In the genomic region with DNA sequence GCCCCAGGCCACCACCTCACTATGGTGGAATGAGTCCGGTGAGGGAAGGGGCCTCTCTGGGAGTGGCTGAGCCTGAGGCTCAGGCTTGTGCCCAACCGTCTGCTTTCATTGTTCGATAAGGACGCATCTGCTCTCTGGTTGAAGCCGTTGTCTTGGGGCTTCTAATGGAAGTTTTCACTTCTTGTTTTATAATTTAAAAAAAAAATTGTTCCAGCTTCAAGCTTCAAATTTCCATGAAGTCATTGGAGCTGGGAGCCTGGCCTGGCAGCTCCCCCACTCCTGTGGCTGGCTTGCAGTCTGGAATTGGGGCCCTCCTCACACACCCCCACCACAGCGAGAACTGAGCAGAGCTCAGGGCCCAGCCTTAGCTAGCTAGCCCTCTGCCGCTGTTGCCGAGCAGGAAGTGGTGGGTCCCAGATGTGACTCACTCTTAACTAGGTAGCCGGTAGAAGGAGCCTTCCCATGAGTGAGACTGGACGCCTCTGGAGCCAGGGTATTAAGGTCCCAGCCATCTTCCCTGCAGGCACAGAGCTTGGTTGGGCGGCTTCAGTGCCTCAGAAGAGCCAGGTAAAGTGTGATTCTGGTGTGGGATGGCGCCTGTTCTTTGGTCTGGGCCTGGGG, we compare ENCODE assay signal across 8 mouse cellular contexts. TPM values are rescaled to one million over a fixed set of nuclear protein-coding genes. Genes with fewer than 3 reads are reported as not detected.
DNase-seq lines count a peak whose midpoint lies in the region; ATAC-seq lines count a peak whose summit lies in the region.

No protein-coding gene starts in this region.

- H3K9me3 ChIP-seq in forebrain, embryonic 16.5 days (ENCODE audit: control insufficient read depth, low read length): no peaks in the 10 kb centered on the region

- no peak overlapping the region for H3K4me3 ChIP-seq in brown adipose tissue, adult 24 weeks (ENCODE audit: insufficient read depth, low read depth, low read length)
- H3K4me3 ChIP-seq in forebrain, embryonic 16.5 days (replicated peaks; ENCODE audit: low read length): no peak overlapping the region

- H3K27me3 ChIP-seq in forebrain, embryonic 16.5 days (replicated peaks; ENCODE audit: control insufficient read depth, insufficient read depth, low read length): no peaks in the 10 kb centered on the region

- WGBS in forebrain, embryonic 16.5 days: 73% methylated on average over 12 of the region's 12 CpGs

- peak; percentile 97 for DNase-seq in heart, adult 11 months
- no peak for DNase-seq in heart, postnatal 25 days (ENCODE audit: low spot score)
- peak; percentile 84 for DNase-seq in induced T-regulatory cell, adult 2 months (ENCODE audit: low read depth)
- peak; percentile 71 to 75 for DNase-seq in natural killer cell, adult 2 months (ENCODE audit: low spot score in 2 of 2)
- no peak for DNase-seq in Muller cell, postnatal 12 days (ENCODE audit: inconsistent ontology term)
- DNase-seq in cerebellum, adult 8-10 months: no peak

- peak overlapping the region; percentile 58 for H3K27ac ChIP-seq in brown adipose tissue, adult 24 weeks (replicated peaks; ENCODE audit: low read depth, low read length)
- no peak overlapping the region for H3K27ac ChIP-seq in forebrain, embryonic 16.5 days (ENCODE audit: low read length)

- intact Hi-C loops in heart, postnatal 25 days (cut with DNase I): no loop called here

- no peak overlapping the region for H3K9ac ChIP-seq in forebrain, embryonic 16.5 days (replicated peaks; ENCODE audit: low read depth, low read length)

- peaks cover 3% of the 10 kb centered on the region; the same call in 1 of the 2 replicates for H3K4me1 ChIP-seq in brown adipose tissue, adult 24 weeks (ENCODE audit: control insufficient read depth, insufficient read depth, insufficient read length, low read length)
- H3K4me1 ChIP-seq in forebrain, embryonic 16.5 days (replicated peaks; ENCODE audit: control insufficient read depth, insufficient read depth, low read length): no peaks in the 10 kb centered on the region

- no peak for ATAC-seq in forebrain, embryonic 16.5 days

- H3K36me3 ChIP-seq in forebrain, embryonic 16.5 days (ENCODE audit: control insufficient read depth, insufficient read depth): no peaks in the 10 kb centered on the region

- H3K4me2 ChIP-seq in forebrain, embryonic 16.5 days (ENCODE audit: low read length): no peak overlapping the region

RNA-seq across cellular contexts. Expression of a gene that starts 16.5 kb away (rescaled TPM):
- total RNA-seq in heart, postnatal 25 days (2021): 1 to 10 TPM; 7.0 to 8.8 TPM
- polyA plus RNA-seq in brown adipose tissue, adult 24 weeks (2012; ENCODE audit: insufficient read depth, insufficient read length, missing spikeins): 1.6 and 1.7 TPM in 2 replicates
- 2.1 TPM in 2 replicates for polyA plus RNA-seq in forebrain, embryonic 16.5 days (2015; fragmentation: Nextera tagmentation; extraction: Ambion mirVana)

Comparison
In these comparisons a context has a peak if more than half of its experiments do, and no peak if none do; other contexts are left out.
1. DNase-seq: peak in heart, adult 11 months (single experiment), induced T-regulatory cell, adult 2 months (single experiment) and natural killer cell, adult 2 months (2 of 2); none in heart, postnatal 25 days (single experiment), Muller cell, postnatal 12 days (single experiment) and cerebellum, adult 8-10 months (single experiment).